Mouse (Mus musculus) brain, embryonic 14.5 days (tissue): ENCODE measurements around the gene Acad8.

ENCODE experiments used
- CTCF ChIP-seq: fragments of 200-500 bp; IDR thresholded peaks from 2 replicates; pipeline ENCODE4 v1.5.1; 2012; ENCODE audit warnings: inconsistent platforms, mild to moderate bottlenecking, moderate library complexity, borderline replicate concordance; ENCODE audit not compliant: insufficient read depth, insufficient read length; ENCODE audit errors: extremely low read depth
- POLR2A ChIP-seq: fragments of 200-500 bp; IDR thresholded peaks from 2 replicates; pipeline ENCODE4 v1.6.1; 2012; ENCODE audit warnings: mild to moderate bottlenecking, inconsistent platforms, borderline replicate concordance; ENCODE audit not compliant: poor library complexity, insufficient read depth, insufficient read length, severe bottlenecking; ENCODE audit errors: extremely low read depth

- TF ChIP-seq CTCF (no peak), POLR2A (no peak)
These were observed 2.3 kb downstream of the Acad8 start for GRCm38 (mm10) chr9:26997062-26997461.
